Mouse (Mus musculus) spleen, postnatal 10 days (tissue): ENCODE measurements around the gene Krt90.
"Not testable (repeated sequence)": the region's sequence is repeated elsewhere in the genome, so short reads cannot be mapped to it uniquely, and the experiment has no call there.

ENCODE experiments used
- DNase-seq, 2 experiments: peaks; one replicate each; pipeline ENCODE4 v3.0.0; 2021 to 2022; ENCODE audit warnings: low spot score in 2 of 2

Krt90 gene

GRCm38 (mm10) chr15:101517161-101517560 lies 45.6 kb downstream of the Krt90 start, which contains the start of gene Gm49425:
Gm49425 (minus strand) TSS chr15:101517261.
- DNase-seq = not testable (repeated sequence)

GRCm38 (mm10) chr15:101508247-101508646 lies 54.5 kb downstream of the Krt90 start:
- no peak for DNase-seq

- no peak for DNase-seq
Measured at GRCm38 (mm10) chr15:101506896-101507758, 55.6 kb downstream of the Krt90 start.
